Mouse (Mus musculus) kidney, postnatal 25 days (tissue): Measurements from ENCODE around the gene Olfr1133.
"Not testable (repeated sequence)": the region's sequence is repeated elsewhere in the genome, so short reads cannot be mapped to it uniquely, and the experiment has no call there.

ENCODE experiments used
- DNase-seq, 2 experiments: peaks; one replicate each; pipeline ENCODE4 v3.0.0; 2021; ENCODE audit warnings: mixed read lengths in 2 of 2

Olfr1133 gene

GRCm38 (mm10) chr2:87647274-87647673 lies at the start of gene Olfr1133:
Gene Olfr1133, minus strand, starts transcription at chr2:87647374.
- DNase-seq: no peak

DNA sequence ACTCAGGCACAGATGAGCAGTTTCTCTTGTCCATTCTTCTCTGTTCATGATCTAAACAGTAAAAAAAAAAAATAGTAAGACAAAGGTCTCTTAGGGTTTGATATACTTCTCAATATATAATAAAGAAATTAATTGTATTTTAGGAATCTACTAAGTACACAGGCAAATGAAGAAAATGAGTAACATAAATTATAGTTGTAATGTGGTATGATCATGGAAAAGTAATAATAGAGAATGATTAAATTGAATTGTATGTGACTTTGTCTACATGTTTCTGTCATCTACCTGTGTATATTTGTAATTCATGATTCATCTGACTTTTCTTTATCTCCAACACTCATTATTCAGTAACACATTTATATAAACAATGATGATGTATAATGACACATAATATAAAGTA lies 46.7 kb upstream of the Olfr1133 start, which contains the start of gene Olfr1136:
Olfr1136 (minus strand) TSS at position 101 of the 400 bp plus-strand sequence.
- no peak for DNase-seq

- DNase-seq: no peak
Measured at GRCm38 (mm10) chr2:87673564-87673963, 26.4 kb upstream of the Olfr1133 start, which contains the start of gene Olfr1135. Gene Olfr1135, minus strand, starts transcription at chr2:87673664.

DNA sequence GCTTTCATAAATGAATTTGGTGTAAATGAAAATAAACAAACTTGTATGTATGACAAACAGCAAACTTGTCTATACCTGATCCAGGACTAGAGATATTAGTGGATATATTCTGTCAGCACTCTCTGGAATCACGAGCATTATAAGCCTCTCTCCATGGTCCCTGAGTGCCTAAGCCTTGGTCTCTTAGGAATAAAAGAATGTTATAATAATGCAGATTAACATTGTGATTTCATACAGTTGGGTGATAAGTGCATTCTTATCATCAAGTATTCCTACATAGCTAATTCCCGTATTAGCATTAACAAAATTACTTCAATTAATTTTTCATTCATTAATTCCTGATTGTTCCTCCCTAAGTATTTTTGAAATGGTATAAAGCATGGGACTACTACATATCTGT lies 11.2 kb upstream of the Olfr1133 start, which contains the start of gene Olfr1134:
Olfr1134 (minus strand) TSS at position 101 of the 400 bp plus-strand sequence.
- no peak for DNase-seq

DNA sequence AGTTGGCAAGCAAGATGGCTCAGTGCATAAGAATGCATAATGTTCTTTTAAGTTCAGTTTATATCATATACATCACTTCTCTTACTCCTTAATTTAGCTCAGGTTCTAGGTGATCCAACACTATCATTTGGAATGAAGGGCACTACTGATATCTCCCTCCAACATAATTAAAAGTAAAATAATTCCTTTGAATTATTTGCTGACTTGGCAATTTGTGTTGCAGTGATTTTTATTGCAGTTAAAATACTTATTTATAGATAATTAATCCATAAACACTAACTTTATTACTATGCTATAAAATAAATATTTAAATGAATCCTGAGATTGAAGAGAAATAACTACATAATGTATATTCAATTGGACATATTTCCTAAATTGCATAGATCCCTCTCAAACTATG lies 4.7 kb downstream of the Olfr1133 start:
- no peak for DNase-seq

- DNase-seq: no peak
Measured at GRCm38 (mm10) chr2:87637435-87637834, 9.7 kb downstream of the Olfr1133 start, which contains the start of gene Olfr1132. Gene Olfr1132, minus strand, starts transcription at chr2:87637535.

DNA sequence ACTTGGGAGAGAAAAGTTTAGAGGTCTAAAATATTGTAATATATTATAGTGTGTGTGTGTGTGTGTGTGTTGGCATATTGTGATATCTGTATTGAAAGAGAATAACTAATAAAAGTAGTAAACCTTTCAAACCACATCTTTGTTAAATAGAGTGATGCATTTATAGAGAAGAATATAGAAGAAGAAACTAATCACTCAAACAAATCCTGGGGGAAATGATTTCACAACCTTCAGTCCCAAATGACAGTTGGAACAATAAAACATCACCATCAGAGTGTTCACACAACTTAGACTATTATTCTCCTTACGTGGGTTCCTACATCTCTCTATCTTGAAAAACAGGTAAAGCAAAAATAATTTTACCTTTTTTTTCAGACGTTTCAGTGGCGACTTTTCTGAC lies 20.4 kb downstream of the Olfr1133 start, which contains the start of gene Olfr1131:
Olfr1131 (plus strand) TSS at position 301 of the 400 bp plus-strand sequence.
- no peak for DNase-seq

DNA sequence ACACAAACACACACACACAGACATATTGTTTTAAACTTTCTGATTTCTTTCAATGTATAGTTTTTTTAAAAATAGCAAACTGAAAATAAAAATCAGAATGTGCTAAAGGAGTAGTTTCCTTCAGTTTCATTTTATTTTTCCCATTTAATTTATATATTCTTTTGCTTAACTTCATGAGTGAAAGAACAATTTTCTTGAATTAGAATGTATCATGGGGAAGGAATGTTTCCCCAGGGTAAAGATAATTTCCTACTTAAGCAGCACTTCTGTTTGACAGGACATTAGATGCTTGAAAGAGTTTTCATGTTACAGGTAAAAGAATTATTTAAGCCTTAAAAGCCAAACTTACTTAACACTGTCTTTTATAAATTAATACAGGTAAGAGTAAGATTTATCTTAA lies 41.3 kb downstream of the Olfr1133 start, which contains the start of gene Olfr1130:
Olfr1130 (plus strand) TSS at position 301 of the 400 bp plus-strand sequence.
- not testable (repeated sequence) for DNase-seq
